ENCODE assay signal across 8 mouse cellular contexts in the genomic region with DNA sequence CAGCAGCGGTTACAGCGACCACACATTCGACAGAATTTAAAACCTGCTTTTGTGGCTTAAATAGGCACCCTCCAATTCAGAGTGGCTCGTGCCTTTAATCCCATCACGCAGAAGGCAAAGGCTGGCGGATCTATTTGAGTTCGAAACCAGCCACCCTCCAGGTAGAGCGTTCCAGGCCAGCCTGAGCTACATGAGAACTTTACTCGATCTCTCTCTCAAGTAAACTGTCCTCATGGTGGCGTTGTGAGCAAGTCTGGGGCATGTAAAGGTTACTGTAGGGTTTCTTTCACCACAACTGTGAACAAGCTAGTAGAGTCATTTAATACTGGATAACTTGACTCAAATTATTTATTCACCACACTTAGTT. TPM values are rescaled to one million over a fixed set of nuclear protein-coding genes. Genes with fewer than 3 reads are reported as not detected.
DNase-seq lines count a peak whose midpoint lies in the region; ATAC-seq lines count a peak whose summit lies in the region.

No protein-coding gene starts in this region.

- H3K27ac ChIP-seq in forebrain, embryonic 12.5 days: peak overlapping the region; percentile 96
- peak overlapping the region; percentile 91 for H3K27ac ChIP-seq in limb, embryonic 15.5 days

- H3K4me1 ChIP-seq in forebrain, embryonic 12.5 days: peaks cover 33% of the 10 kb centered on the region
- H3K4me1 ChIP-seq in limb, embryonic 15.5 days: peaks cover 28% of the 10 kb centered on the region

- H3K27me3 ChIP-seq in forebrain, embryonic 12.5 days: 0 out of 2 replicates have a peak, but pooled peaks cover 3% of the 10 kb centered on the region
- H3K27me3 ChIP-seq in limb, embryonic 15.5 days: no peaks in the 10 kb centered on the region

- H3K9me3 ChIP-seq in forebrain, embryonic 12.5 days: no peaks in the 10 kb centered on the region
- no peaks in the 10 kb centered on the region for H3K9me3 ChIP-seq in limb, embryonic 15.5 days

- peak overlapping the region; percentile 71 for H3K9ac ChIP-seq in forebrain, embryonic 12.5 days
- 0 out of 2 replicates have a peak overlapping the region, but pooled peaks have one; percentile 20 for H3K9ac ChIP-seq in limb, embryonic 15.5 days

- peak overlapping the region; percentile 65 for H3K4me2 ChIP-seq in forebrain, embryonic 12.5 days
- peak overlapping the region; percentile 74 for H3K4me2 ChIP-seq in limb, embryonic 15.5 days

- H3K4me3 ChIP-seq in forebrain, embryonic 12.5 days (replicated peaks): peak overlapping the region; percentile 77
- H3K4me3 ChIP-seq in limb, embryonic 15.5 days: peak overlapping the region; percentile 74

- whole genome bisulfite sequencing in forebrain, embryonic 12.5 days: under 1% methylated on average over 10 of the region's 10 CpGs
- WGBS in limb, embryonic 15.5 days: 2% methylated on average over 10 of the region's 10 CpGs

- ATAC-seq in forebrain, embryonic 12.5 days (ENCODE audit: low FRiP score): peak; percentile 20; the same call in 1 of the 2 replicates
- ATAC-seq in limb, embryonic 15.5 days (ENCODE audit: insufficient number of reproducible peaks, low FRiP score, low TSS enrichment, low read depth): peak; percentile 32; the same call in 1 of the 2 replicates
- ATAC-seq in monocyte, adult 5-6 weeks (replicated peaks; ENCODE audit: insufficient number of reproducible peaks, low FRiP score, low TSS enrichment, poor library complexity, severe bottlenecking): peak; percentile 55

- H3K36me3 ChIP-seq in forebrain, embryonic 12.5 days (replicated peaks): peaks cover 6% of the 10 kb centered on the region; the same call in 1 of the 2 replicates
- H3K36me3 ChIP-seq in limb, embryonic 15.5 days: no peaks in the 10 kb centered on the region

- DNase-seq in kidney, postnatal 10 days: peak; percentile 58
- no peak for DNase-seq in kidney, adult 11 months
- DNase-seq in R1 (ENCODE audit: low read depth, low spot score): peak; percentile 91
- no peak for DNase-seq in layer of hippocampus, postnatal 10 days (ENCODE audit: low spot score in 2 of 2)
- DNase-seq in left cerebral cortex, adult 9 months (ENCODE audit: low spot score in 2 of 2): no peak

RNA-seq across cellular contexts. Expression of gene Kif18b, which starts 0.4 kb away (rescaled TPM):
- 10.8 and 13.0 TPM in 2 replicates for polyA plus RNA-seq in forebrain, embryonic 12.5 days (2016; fragmentation: Nextera tagmentation; extraction: Ambion mirVana)
- polyA plus RNA-seq in limb, embryonic 15.5 days (2015; fragmentation: Nextera tagmentation; extraction: Ambion mirVana): 8.0 and 8.4 TPM in 2 replicates
- 0.19 TPM in 1 of 3 replicates, not detected in the others for total RNA-seq in monocyte, adult 5-6 weeks (2017)
- total RNA-seq in layer of hippocampus, postnatal 10 days (2021): 1 to 10 TPM; 2.6 TPM

RNA-seq across cellular contexts. Expression of gene C1ql1, which starts 21.2 kb away (rescaled TPM):
- polyA plus RNA-seq in forebrain, embryonic 12.5 days (2016; fragmentation: Nextera tagmentation; extraction: Ambion mirVana): 3.7 and 4.0 TPM in 2 replicates
- polyA plus RNA-seq in limb, embryonic 15.5 days (2015; fragmentation: Nextera tagmentation; extraction: Ambion mirVana): 0.81 and 1.2 TPM in 2 replicates
- total RNA-seq in monocyte, adult 5-6 weeks (2017): not detected in 3 replicates
- total RNA-seq in layer of hippocampus, postnatal 10 days (2021): 10 to 100 TPM; 32.3 to 37.5 TPM

RNA-seq across cellular contexts. Expression of gene Gfap, which starts 24.6 kb away (rescaled TPM):
- polyA plus RNA-seq in forebrain, embryonic 12.5 days (2016; fragmentation: Nextera tagmentation; extraction: Ambion mirVana): 0.09 TPM in 1 of 2 replicates, not detected in the other
- polyA plus RNA-seq in limb, embryonic 15.5 days (2015; fragmentation: Nextera tagmentation; extraction: Ambion mirVana): 0.28 and 0.65 TPM in 2 replicates
- not detected in 3 replicates for total RNA-seq in monocyte, adult 5-6 weeks (2017)
- 100 to 1,000 TPM; 273 to 295 TPM for total RNA-seq in layer of hippocampus, postnatal 10 days (2021)

RNA-seq across cellular contexts. Expression of gene Fam187a, which starts 40.4 kb away (rescaled TPM):
- not detected in 2 replicates for polyA plus RNA-seq in forebrain, embryonic 12.5 days (2016; fragmentation: Nextera tagmentation; extraction: Ambion mirVana)
- not detected in 2 replicates for polyA plus RNA-seq in limb, embryonic 15.5 days (2015; fragmentation: Nextera tagmentation; extraction: Ambion mirVana)
- total RNA-seq in monocyte, adult 5-6 weeks (2017): not detected in 3 replicates
- not detected for total RNA-seq in layer of hippocampus, postnatal 10 days (2021)

RNA-seq across cellular contexts. Expression of gene Ccdc103, which starts 44.3 kb away (rescaled TPM):
- polyA plus RNA-seq in forebrain, embryonic 12.5 days (2016; fragmentation: Nextera tagmentation; extraction: Ambion mirVana): 1.7 and 2.4 TPM in 2 replicates
- 0.48 and 0.81 TPM in 2 replicates for polyA plus RNA-seq in limb, embryonic 15.5 days (2015; fragmentation: Nextera tagmentation; extraction: Ambion mirVana)
- total RNA-seq in monocyte, adult 5-6 weeks (2017): not detected in 3 replicates
- total RNA-seq in layer of hippocampus, postnatal 10 days (2021): 1 to 10 TPM; 1.1 to 1.4 TPM

Comparison
In these comparisons a context has a peak if more than half of its experiments do, and no peak if none do; other contexts are left out.
1. DNase-seq: peak in kidney, postnatal 10 days (single experiment) and R1 (single experiment); none in kidney, adult 11 months (single experiment), layer of hippocampus, postnatal 10 days (0 of 2) and left cerebral cortex, adult 9 months (0 of 2).
2. RNA of gene C1ql1, which starts 21.2 kb away (total RNA-seq): 32.3 to 37.5 TPM in layer of hippocampus, postnatal 10 days; not detected in monocyte, adult 5-6 weeks; every median in the first group is over 10 times any median in the second.
3. RNA of gene Gfap, which starts 24.6 kb away (total RNA-seq): 273 to 295 TPM in layer of hippocampus, postnatal 10 days; not detected in monocyte, adult 5-6 weeks; every median in the first group is over 100 times any median in the second.
4. Peak in every context shown above with its lines, with median percentiles within 50 percentile points of each other: ATAC-seq.